Mouse (Mus musculus): ENCODE results near the gene Scfd2. TPM values are rescaled to one million over a fixed set of nuclear protein-coding genes. Genes with fewer than 3 reads are reported as not detected.

The Scfd2 gene
- total RNA-seq, 4 experiments from 2014 or later: 8.4 to 11.9 (median 11.1) TPM

DNA sequence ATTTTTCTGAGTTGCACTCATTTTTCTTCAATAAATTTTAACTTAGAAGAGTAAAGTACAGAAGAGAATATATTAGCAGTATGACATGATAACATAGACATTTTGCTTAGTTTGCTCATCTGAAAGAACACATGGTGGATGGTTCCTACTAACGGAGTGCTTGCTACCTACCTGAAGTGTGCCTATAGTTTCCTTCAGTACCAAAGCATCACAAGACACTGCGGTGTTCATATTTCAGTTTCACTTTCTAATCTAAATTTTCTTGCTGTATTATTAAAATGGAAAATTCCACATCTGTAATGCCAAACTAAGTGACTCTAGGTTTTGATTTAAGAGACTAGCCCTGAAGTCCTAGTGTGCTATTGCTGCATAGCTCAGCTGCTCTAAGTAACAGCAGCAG is 74.8 kb downstream of the Scfd2 start:
- no peak for DNase-seq (ENCODE audit: low spot score in 2 of 2)

DNA sequence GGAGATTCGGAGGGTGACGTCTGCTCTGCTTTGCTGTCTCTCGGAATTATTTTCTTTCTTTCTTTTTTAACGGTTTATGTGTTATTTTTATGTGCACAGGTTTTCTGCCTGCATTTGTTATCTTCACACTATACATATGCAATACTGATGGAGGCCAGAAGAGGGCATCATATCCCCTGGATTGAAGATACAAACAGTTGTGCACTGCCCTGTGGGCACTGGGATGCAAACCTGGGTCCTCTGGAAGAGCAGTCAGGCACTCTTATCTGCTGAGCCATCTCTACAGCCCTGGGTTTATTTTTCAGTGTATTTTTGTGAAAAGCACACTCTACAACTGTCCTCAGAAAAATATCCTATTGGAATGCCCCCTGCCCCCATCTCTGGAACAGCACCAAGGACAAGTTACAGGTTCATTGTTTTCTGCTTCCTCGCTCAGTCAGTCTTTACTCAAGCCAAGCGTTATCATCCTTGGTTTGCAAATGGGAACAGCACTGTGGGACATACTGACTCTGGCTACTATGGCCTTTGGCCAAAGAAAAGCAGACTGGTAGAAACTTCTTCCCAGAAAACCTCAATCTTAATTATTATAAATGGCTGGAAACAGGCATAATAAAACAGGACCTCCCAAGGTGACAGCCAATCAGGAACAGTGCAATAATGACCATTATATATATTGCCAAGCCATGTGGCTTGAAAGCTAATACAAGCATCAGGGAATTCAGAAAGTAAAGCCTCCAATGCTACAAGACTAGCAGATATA is 75.9 kb downstream of the Scfd2 start:
- DNase-seq (ENCODE audit: low spot score in 2 of 2): no peak

DNA sequence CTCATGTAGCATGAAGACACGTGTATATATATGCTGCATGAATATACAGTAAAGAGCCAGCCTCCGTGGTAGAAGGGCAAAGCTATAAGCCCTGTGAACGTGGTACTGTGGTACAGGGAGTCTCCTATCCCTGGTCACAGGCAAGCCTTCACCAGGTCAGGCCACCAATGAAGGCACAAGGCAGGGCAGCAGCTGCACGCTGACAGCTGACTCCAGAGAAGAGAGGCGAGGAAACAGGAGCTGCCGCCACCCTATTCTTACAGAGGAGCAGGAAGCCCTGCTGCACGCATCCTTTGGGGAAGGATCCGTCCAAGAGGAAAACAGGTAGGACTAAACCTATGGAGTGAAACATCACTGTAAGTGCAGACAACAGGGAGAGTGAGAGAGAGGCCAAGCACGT is 76.5 kb downstream of the Scfd2 start:
- no peak for DNase-seq (ENCODE audit: low spot score in 2 of 2)

DNA sequence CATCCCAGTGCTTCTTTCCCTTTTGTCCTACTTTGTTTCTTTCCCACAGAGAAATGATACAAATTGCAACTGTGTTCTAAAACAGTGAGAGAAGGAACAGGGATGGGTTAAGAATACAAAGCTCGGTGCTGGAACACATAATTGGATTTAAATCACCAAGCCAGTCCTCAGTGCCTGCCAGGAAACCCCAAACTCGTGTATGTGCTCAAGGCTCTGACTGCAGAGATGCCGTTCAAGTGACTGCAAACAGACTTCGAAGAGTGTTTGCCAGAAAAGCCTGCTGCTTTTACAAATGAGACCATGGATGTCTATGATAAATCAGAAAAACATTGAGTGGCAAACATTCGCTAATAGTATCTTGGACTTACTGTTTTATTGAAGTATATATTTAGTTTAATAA is 80.6 kb downstream of the Scfd2 start:
- no peak for DNase-seq (ENCODE audit: low spot score in 2 of 2)

DNA sequence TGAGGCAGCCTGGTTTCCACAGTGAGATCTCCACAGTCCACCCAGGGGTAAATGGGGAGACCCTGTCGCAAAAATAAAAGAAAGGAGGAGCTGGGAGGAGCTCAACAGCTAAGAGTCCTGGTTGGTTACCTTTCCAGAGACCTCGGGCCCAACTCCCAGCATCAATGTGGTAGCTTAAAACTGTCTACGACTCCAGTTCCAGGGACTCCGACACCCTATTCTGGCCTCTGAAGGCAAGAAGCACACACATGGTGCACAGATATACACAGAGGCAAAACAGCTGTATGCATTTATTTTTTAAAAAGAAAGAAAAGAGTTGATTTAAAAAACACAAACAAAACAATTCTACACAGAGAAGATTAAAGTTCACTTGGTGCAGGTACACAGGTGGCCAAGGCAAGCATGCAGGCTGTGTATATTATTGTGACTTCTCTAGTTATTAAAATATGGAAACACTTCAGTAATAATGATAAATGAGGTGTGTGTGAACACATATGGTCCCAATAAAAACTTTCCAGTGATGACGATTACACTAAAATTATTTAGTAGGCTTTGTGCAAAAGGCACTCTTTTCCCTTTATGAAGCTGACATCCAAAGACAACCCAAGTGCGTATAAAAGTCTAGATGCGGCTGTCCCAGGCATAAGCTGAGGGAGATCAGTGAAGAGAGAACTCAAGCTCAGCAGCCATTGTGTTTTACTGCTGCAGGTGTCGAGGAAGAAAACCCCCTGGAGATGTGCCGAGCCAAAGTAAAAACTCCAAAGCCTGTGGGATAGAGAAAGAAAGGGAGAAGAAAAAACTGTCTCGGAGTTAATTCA is 83.8 kb downstream of the Scfd2 start:
- DNase-seq (ENCODE audit: low spot score in 2 of 2): no peak

DNA sequence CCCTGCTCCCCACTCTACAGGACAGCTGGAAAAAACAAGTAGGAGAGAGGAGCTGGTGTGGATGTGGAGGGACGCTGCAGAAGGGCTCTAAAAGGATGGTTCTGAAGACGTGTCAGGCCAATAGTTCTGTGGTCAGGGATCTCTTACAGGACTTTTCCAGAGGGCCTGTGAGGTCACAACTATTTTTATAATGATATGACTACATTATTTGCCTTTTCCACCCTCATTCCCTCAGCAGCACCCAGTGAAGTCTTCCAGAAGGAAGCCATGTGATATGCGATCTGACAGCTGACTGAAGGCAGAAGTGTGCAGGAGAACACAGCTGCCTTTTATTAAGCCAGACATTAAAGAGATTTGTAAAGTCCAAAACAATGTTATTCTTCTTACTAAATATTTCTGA is 85.7 kb downstream of the Scfd2 start:
- DNase-seq (ENCODE audit: low spot score in 2 of 2): no peak

DNA sequence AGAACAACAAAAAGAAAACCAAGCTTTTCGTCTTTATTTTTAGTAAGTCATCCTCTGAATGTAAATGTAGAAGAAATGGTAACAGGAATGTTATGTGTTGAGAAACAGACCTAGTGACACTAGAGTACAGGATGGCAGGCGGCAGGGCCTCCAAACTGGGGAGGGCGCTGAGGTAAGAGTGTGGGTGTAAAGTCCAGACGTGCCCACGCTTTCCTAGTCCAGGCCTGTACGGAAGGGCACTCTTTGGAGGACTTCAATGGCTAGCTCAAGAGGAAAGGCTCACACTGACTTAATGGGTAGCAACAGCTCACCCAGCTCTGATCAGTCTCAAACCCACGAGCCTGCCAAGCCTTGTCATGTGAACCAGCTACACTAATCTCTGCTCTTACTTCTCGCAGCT is 93.2 kb downstream of the Scfd2 start:
- DNase-seq (ENCODE audit: low spot score in 2 of 2): no peak

DNA sequence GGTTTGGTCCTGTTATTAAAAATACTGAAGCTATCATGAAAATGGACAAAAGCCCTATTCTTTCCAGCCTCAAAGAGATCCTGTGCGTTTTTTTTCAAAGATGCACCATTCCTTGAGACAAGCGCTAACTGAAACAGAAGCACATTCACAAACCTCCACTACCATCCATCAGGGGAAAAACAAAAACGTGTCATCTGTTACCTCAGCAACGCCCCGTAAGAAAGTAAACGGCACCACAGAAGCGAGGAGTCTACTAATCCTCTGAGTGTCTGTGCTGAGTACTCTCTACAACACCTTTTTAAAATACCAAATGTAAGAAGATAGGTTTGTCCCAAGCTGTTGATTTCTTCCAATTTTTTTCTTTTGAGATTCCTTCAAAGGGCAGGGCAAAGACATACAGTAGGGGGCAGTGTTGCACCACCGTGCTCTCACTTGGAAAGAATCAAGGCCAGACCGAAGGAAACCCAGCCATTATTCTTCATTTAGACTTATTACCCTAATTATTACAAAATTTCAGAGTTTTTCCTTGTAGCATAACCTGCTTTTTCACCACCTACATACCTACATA is 97.9 kb downstream of the Scfd2 start:
- DNase-seq (ENCODE audit: low spot score in 2 of 2): peak; percentile 25 to 45

DNA sequence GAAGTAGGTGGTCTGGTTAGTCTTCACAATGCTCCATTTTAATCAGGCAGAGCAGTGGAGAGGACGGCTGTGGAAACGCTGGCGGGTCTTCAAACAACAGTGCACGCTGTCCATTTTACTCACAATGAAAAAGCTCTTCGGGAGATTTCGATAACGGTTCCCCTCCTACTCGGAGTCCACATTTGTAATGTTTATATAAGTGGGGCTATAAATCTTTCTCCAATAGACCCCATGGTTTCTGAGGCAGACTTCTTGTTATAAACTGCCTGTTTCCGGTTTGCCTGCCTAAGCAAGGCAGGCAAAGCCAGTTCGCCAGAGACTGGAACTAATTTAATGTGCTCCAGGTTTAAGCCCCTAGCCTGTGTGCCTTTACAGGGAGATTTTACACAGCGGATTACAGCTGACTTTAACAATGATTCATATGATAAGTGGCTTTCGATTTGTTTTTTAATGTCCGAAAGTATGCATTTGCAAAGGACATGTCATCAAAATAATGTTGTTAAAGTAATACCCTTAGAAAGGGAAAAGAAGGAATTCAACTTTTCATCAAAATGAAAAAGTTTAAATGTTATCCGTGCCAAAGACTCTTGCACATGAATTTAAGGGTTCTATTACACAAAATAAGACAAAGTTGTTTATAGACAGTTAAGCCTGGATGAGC is 98.5 kb downstream of the Scfd2 start:
- no peak for DNase-seq (ENCODE audit: low spot score in 2 of 2)

DNA sequence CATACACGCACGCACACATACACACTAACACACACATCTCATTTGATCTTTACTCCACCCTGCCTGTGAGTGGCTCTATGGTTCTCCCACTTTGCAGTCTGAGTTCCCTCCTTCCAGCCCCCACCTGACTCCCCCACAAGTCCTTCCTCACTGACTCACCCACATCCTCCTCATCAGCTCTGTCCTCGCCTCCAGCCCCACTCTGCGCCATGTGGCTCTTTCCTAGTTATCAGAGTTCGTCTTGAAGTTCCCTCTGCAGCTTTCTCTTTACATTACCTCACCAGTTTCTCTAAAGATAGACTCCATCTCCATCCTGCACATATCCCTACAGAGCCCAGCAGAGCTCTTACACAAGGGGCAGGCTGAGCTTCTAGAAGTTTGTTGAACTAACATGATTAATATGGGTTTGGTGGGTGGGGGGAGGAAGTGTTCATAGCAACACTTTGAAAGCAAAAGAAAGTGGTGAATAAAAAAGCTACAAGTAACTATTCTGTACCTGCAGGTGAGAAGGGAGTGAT is 110.9 kb downstream of the Scfd2 start:
- no peak for DNase-seq (ENCODE audit: low spot score in 2 of 2)

DNA sequence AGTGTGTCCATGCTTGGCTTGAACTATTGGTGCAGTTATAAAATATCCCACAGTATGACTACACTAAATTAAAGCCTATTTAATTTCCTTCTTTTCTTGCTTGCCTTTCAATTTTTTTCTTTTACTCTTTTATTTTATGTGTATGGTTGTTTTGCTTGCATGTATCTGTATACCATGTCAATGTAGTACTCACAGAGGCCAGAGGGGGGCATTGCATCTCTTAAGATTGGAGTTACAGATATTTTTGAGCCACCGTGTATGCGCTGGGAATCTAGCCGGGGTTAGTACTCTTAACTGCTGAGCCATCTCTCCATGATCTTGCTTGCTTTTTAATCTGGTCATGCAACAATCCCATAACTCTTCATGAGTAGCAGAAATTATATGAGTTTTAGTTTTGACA is 119.0 kb downstream of the Scfd2 start:
- no peak for DNase-seq (ENCODE audit: low spot score in 2 of 2)

DNA sequence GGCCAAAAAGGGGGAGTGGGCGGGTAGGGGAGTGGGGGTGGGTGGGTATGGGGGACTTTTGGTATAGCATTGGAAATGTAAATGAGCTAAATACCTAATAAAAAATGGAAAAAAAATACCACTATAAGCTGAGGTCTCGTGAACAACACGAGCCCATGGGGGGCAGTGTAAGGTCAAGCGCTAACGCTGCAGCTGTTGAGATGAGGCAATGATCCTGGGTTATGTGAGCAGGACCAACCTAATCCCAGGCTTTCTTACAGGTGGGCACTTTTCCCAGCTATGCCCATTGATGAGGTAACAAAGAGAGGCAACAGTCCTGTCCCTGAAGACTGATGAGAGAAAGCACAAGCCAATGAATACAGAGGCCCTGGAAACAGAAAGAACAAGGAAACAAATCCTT is 126.7 kb downstream of the Scfd2 start:
- DNase-seq (ENCODE audit: low spot score in 2 of 2): no peak

DNA sequence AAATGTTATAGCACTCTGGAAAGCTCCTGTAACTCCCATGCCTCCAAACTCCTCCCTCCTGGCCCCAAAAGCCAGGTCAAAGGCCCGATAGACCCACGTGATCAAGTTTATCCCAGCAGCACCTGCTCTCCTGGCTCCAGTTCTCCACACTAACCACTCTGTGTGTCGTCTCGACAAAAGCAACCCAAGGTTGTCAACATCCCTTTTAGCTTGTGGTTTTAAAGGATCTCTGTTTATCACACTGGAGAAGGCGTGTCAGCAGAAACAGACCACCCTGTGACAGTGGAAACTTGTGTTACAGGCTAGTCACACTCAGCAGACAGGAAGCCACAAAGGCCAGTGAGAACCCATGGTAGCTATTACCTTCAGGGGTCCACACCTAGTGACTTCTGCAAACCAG is 127.5 kb downstream of the Scfd2 start:
- DNase-seq (ENCODE audit: low spot score in 2 of 2): no peak

DNA sequence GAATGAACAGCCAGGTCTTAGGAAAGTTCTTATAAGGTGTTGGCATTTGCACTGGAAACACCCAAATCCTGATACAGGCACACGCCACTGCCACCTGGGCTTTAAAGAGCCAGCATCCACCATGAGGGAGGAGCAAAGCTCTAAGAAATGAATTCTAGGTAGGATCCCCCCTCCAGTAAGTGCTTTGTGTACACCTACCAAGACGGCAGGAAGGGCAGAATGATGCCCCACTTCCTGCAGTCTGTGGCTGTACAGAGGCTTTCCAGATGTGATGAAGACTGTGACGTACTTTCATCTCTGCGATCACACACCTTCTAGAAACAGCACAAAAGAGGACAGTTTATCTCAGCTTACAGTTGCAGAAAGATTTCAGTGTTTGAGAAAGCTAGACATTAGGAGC is 128.9 kb downstream of the Scfd2 start:
- no peak for DNase-seq (ENCODE audit: low spot score in 2 of 2)

DNA sequence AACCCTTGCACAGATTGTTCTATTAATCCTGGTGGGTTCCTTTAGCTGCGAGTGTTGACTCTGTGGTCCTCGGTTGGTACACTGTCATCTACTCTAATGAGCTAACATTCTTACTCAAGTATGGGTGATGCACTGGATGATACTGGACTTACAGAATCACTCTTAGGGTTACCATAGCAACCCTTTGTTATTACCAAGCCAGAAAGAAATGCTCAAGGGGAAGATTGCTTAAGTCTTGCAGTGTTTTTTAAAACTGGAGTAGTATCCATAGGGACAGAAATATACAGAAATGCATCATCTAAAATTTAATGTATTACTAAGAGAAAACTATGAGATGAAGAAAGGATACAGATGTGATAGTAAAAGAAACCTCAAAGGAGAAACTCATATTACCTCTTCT is 139.8 kb downstream of the Scfd2 start:
- DNase-seq (ENCODE audit: low spot score in 2 of 2): no peak

DNA sequence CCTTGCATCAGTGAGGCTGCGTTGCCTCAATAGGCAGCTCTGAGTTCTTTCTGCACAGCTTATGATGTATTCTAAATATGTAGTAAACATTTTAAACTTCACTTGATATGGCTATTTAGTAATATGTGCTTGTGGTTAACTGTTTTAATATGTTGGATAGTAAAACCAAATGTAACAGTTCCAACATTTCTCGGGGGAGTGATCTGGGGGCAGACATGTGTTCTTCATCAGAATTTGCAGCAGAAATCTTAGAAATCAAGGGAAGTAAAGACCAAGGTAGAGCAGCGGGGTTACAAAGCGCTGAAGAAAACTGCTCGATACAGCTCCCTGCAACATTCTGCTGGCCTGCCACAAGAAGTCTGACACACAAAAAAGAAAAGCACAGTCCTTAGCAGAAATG is 140.2 kb downstream of the Scfd2 start:
- DNase-seq (ENCODE audit: low spot score in 2 of 2): no peak

DNA sequence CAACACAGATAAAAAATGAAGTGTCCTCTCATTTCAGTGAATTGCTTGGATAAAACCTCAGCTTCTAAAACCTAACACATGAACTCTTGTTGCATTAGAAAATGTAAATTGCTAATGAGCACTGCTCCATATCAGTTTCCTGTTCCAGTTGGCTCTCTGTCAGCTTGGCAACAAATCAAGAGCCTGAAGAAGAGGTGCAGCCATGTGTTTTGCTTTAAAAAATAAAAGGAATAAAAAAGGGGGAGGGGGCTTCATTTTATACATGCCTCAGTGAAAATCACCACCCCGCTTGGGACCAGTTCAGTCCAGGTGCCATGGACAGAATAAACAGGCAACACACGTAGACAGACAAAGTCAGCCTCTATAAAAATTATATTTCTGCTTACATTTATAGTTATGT is 142.7 kb downstream of the Scfd2 start:
- no peak for DNase-seq (ENCODE audit: low spot score in 2 of 2)

DNA sequence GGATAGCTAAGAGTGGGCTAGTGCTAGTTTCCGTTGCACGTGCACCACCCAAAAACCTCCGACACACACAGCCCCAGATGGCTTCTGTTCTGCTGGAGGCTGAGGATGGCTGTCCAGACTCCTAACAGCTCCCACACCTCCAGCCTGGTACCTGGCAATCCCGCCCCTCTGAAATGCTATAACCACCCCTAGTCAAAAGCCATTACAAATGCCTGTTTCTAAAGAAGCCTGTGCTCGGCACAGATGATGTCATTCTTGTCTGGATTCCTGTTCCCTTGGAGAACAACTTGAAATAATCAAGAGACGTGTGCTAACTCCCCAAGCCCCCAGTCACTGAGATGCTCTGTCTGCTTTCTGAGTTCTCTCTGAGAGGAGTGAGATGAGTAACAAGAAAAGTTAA is 143.5 kb downstream of the Scfd2 start:
- no peak for DNase-seq (ENCODE audit: low spot score in 2 of 2)

DNA sequence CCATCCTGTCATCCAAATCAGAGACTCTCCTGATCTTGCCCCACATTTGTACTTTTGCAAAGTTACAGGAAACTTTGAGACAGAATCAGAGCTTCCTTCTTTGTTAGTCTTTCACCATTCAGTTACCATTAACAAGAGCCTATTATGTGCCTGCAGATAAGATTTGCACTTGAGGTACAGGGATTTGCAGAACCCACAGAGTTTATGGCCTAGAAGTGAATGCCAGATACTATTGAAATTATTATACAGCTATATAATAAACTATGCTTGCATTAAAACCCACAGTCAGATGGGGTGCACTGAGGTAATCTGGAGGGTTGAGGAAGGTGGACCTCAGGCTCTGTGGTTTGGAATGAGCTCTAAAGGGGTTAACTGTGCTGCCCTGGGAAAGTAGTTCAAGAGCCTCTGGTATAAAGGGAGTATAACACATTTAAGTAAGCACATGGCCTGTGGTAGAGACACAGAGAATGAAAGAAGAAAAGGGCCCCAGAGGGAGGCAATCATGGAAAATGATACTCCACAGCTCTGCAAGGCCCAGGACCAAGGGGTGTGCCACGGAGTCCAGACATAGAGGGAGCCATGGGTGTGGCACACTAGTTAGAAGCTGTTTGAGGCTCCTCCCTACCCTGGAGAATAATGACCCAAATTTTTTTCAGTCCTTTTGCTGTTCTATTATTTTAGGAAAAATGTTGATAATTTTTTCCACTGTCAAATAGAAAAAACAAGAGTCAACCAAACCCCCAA is 144.2 kb downstream of the Scfd2 start:
- DNase-seq (ENCODE audit: low spot score in 2 of 2): peak; percentile 40 to 42

DNA sequence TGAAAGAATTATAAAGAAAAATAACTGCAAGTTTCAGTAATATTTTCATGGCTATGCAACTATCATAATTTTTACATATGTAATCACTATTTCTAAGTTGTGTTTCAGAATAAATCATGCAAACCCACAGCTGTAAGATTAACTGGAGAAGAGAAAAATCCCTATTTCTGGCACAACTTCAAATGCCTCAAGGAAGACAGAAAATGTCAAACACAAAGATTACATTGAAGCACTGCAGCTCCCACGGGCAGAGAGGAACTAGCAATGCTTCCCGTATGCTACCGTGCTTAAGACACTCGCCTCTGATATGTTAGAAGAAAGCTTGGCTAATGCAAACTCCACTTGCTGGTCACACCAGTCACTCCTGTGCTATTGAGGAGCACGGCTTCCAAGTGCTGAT is 151.5 kb downstream of the Scfd2 start:
- DNase-seq (ENCODE audit: low spot score in 2 of 2): no peak

DNA sequence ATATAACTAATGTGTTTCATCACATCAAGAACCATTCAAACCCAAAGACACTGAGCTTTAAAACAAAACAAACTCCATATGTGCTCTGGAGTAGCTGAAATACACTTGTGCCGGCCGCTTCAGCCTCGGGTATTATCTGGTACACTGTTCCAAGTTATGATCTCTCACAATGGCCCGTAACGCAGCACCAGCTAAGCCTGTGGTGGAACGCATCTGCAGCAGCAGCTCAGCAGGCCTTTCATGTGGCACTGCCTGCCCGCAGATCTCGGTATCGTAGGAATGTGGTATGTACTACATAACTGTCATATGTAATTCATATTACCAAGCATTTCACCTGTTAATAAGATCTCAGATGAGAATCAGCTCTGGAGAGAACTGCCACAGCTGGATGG is 164.9 kb downstream of the Scfd2 start:
- DNase-seq (ENCODE audit: low spot score in 2 of 2): no peak

All from gastrocnemius, adult 8-10 months (tissue).